Mouse (Mus musculus) lung, adult 2 months (tissue): ENCODE measurements at regions not wholly inside any gene's neighbourhood (a gene's known extent, or its start where the extent isn't known, plus 50 kb on each side); places are given as distances from the start of the nearest gene placed in this dataset.

Experiments used
- CTCF ChIP-seq: fragments of 200-500 bp; IDR thresholded peaks from 2 replicates; pipeline ENCODE4 v1.5.1; 2011; ENCODE audit warnings: mild to moderate bottlenecking, low read length, control low read depth; ENCODE audit not compliant: insufficient read depth
- POLR2A ChIP-seq: fragments of 200-500 bp; IDR thresholded peaks from 2 replicates; pipeline ENCODE4 v1.6.1; 2011; ENCODE audit warnings: low read depth, mild to moderate bottlenecking, control low read depth, low read length, borderline replicate concordance; ENCODE audit errors: extremely low read depth

GRCm38 (mm10) chr5:75736318-75736717 lies 161.6 kb downstream of the Kit start:
- TF ChIP-seq CTCF, result no peak
- TF ChIP-seq POLR2A, result no peak
